Mouse (Mus musculus): Measurements from ENCODE around the gene Dkk3. TPM values are rescaled to one million over a fixed set of nuclear protein-coding genes. Genes with fewer than 3 reads are reported as not detected.

The Dkk3 gene
- total RNA-seq, 1 experiment = 8.6 TPM

- Histone ChIP-seq H3K27ac (ENCODE audit: insufficient read depth, low read depth, low read length, poor library complexity, severe bottlenecking) (no peak overlapping the region), H3K9me3 (ENCODE audit: control insufficient read depth, insufficient read depth, low read depth, low read length) (no peaks in the 10 kb centered on the region), H3K36me3 (ENCODE audit: control insufficient read depth, insufficient read depth, low read length, poor library complexity, severe bottlenecking) (no peaks in the 10 kb centered on the region), H3K4me3 (ENCODE audit: insufficient read depth in 1 of 2, low read depth in 1 of 2, low read length in 2 of 2, poor library complexity in 1 of 2, severe bottlenecking in 1 of 2) (no peak overlapping the region), H3K9ac (ENCODE audit: insufficient read depth, low read depth, low read length, poor library complexity, severe bottlenecking) (no peak overlapping the region), H3K4me1 (ENCODE audit: control insufficient read depth in 2 of 2, insufficient read depth in 2 of 2, low read length in 2 of 2, poor library complexity in 1 of 2) (peaks cover 4 to 17% of the 10 kb centered on the region in 2 experiments)
- in situ Hi-C loops (cut with MboI; ENCODE audit: low sequenced_read_pairs in 2 of 2, unreplicated experiment in 2 of 2) = no loop called here
- no peak for DNase-seq (ENCODE audit: low read depth, low spot score)
- no peak for TF ChIP-seq CHD2 (IDR thresholded peaks at IDR 0.05; ENCODE audit: low read depth, low read length)
- no peak for TF ChIP-seq HCFC1 (IDR thresholded peaks at IDR 0.05; ENCODE audit: borderline replicate concordance, insufficient read depth, low read length)
- no peak for TF ChIP-seq ZNF384 (IDR thresholded peaks at IDR 0.05; ENCODE audit: low read depth, low read length)
- no peak for TF ChIP-seq ZC3H11A (IDR thresholded peaks at IDR 0.05; ENCODE audit: borderline replicate concordance, low read depth, low read length)
- no peak for TF ChIP-seq MAFK (IDR thresholded peaks at IDR 0.05; ENCODE audit: insufficient read depth, low read depth, low read length)
These were observed 16.2 kb downstream of the Dkk3 start for GRCm38 (mm10) chr7:112142616-112143015.

- Histone ChIP-seq H3K9ac (ENCODE audit: insufficient read depth, low read depth, low read length, poor library complexity, severe bottlenecking) (no peak overlapping the region), H3K4me3 (ENCODE audit: insufficient read depth in 1 of 2, low read depth in 1 of 2, low read length in 2 of 2, poor library complexity in 1 of 2, severe bottlenecking in 1 of 2) (no peak overlapping the region), H3K4me1 (ENCODE audit: control insufficient read depth in 2 of 2, insufficient read depth in 2 of 2, low read length in 2 of 2, poor library complexity in 1 of 2) (peaks cover 4 to 17% of the 10 kb centered on the region in 2 experiments), H3K27ac (ENCODE audit: insufficient read depth, low read depth, low read length, poor library complexity, severe bottlenecking) (no peak overlapping the region), H3K9me3 (ENCODE audit: control insufficient read depth, insufficient read depth, low read depth, low read length) (no peaks in the 10 kb centered on the region), H3K36me3 (ENCODE audit: control insufficient read depth, insufficient read depth, low read length, poor library complexity, severe bottlenecking) (no peaks in the 10 kb centered on the region)
- in situ Hi-C loops (cut with MboI; ENCODE audit: low sequenced_read_pairs in 2 of 2, unreplicated experiment in 2 of 2) = no loop called here
- TF ChIP-seq HCFC1 (IDR thresholded peaks at IDR 0.05; ENCODE audit: borderline replicate concordance, insufficient read depth, low read length) = no peak
- no peak for TF ChIP-seq ZC3H11A (IDR thresholded peaks at IDR 0.05; ENCODE audit: borderline replicate concordance, low read depth, low read length)
- no peak for TF ChIP-seq ZNF384 (IDR thresholded peaks at IDR 0.05; ENCODE audit: low read depth, low read length)
- TF ChIP-seq MAFK (IDR thresholded peaks at IDR 0.05; ENCODE audit: insufficient read depth, low read depth, low read length) = no peak
- no peak for TF ChIP-seq CHD2 (IDR thresholded peaks at IDR 0.05; ENCODE audit: low read depth, low read length)
- DNase-seq (ENCODE audit: low read depth, low spot score) = no peak
These were observed 18.1 kb downstream of the Dkk3 start for GRCm38 (mm10) chr7:112140725-112141124.

- DNase-seq (ENCODE audit: low read depth, low spot score) = no peak
- in situ Hi-C loops (cut with MboI; ENCODE audit: low sequenced_read_pairs in 2 of 2, unreplicated experiment in 2 of 2) = no loop called here
- Histone ChIP-seq H3K27ac (ENCODE audit: insufficient read depth, low read depth, low read length, poor library complexity, severe bottlenecking) (no peak overlapping the region), H3K4me1 (ENCODE audit: control insufficient read depth in 2 of 2, insufficient read depth in 2 of 2, low read length in 2 of 2, poor library complexity in 1 of 2) (peaks cover 4 to 17% of the 10 kb centered on the region in 2 experiments), H3K4me3 (ENCODE audit: insufficient read depth in 1 of 2, low read depth in 1 of 2, low read length in 2 of 2, poor library complexity in 1 of 2, severe bottlenecking in 1 of 2) (no peak overlapping the region), H3K9me3 (ENCODE audit: control insufficient read depth, insufficient read depth, low read depth, low read length) (no peaks in the 10 kb centered on the region), H3K9ac (ENCODE audit: insufficient read depth, low read depth, low read length, poor library complexity, severe bottlenecking) (no peak overlapping the region), H3K36me3 (ENCODE audit: control insufficient read depth, insufficient read depth, low read length, poor library complexity, severe bottlenecking) (no peaks in the 10 kb centered on the region)
- TF ChIP-seq ZC3H11A (IDR thresholded peaks at IDR 0.05; ENCODE audit: borderline replicate concordance, low read depth, low read length) (no peak), CHD2 (IDR thresholded peaks at IDR 0.05; ENCODE audit: low read depth, low read length) (no peak), MAFK (IDR thresholded peaks at IDR 0.05; ENCODE audit: insufficient read depth, low read depth, low read length) (no peak), HCFC1 (IDR thresholded peaks at IDR 0.05; ENCODE audit: borderline replicate concordance, insufficient read depth, low read length) (no peak), ZNF384 (IDR thresholded peaks at IDR 0.05; ENCODE audit: low read depth, low read length) (no peak)
These were observed 20.1 kb downstream of the Dkk3 start for GRCm38 (mm10) chr7:112138509-112139405.

GRCm38 (mm10) chr7:112138168-112138508, 20.7 kb downstream of the Dkk3 start:
- Histone ChIP-seq H3K4me3 (ENCODE audit: insufficient read depth in 1 of 2, low read depth in 1 of 2, low read length in 2 of 2, poor library complexity in 1 of 2, severe bottlenecking in 1 of 2) (no peak overlapping the region), H3K27ac (ENCODE audit: insufficient read depth, low read depth, low read length, poor library complexity, severe bottlenecking) (no peak overlapping the region), H3K4me1 (ENCODE audit: control insufficient read depth in 2 of 2, insufficient read depth in 2 of 2, low read length in 2 of 2, poor library complexity in 1 of 2) (peaks cover 4 to 14% of the 10 kb centered on the region in 2 experiments), H3K36me3 (ENCODE audit: control insufficient read depth, insufficient read depth, low read length, poor library complexity, severe bottlenecking) (no peaks in the 10 kb centered on the region), H3K9me3 (ENCODE audit: control insufficient read depth, insufficient read depth, low read depth, low read length) (no peaks in the 10 kb centered on the region), H3K9ac (ENCODE audit: insufficient read depth, low read depth, low read length, poor library complexity, severe bottlenecking) (no peak overlapping the region)
- in situ Hi-C loops (cut with MboI; ENCODE audit: low sequenced_read_pairs in 2 of 2, unreplicated experiment in 2 of 2) = no loop called here
- TF ChIP-seq CHD2 (IDR thresholded peaks at IDR 0.05; ENCODE audit: low read depth, low read length) (no peak), MAFK (IDR thresholded peaks at IDR 0.05; ENCODE audit: insufficient read depth, low read depth, low read length) (no peak), ZC3H11A (IDR thresholded peaks at IDR 0.05; ENCODE audit: borderline replicate concordance, low read depth, low read length) (no peak), ZNF384 (IDR thresholded peaks at IDR 0.05; ENCODE audit: low read depth, low read length) (no peak), HCFC1 (IDR thresholded peaks at IDR 0.05; ENCODE audit: borderline replicate concordance, insufficient read depth, low read length) (no peak)
- no peak for DNase-seq (ENCODE audit: low read depth, low spot score)

Data from ES-E14 (cell line).